Mouse (Mus musculus) C2C12 (cell line): ENCODE data around the gene Map3k14. TPM values are rescaled to one million over a fixed set of nuclear protein-coding genes. Genes with fewer than 3 reads are reported as not detected.

ENCODE experiments used
- H3K27me3 ChIP-seq: one replicate; pipeline ENCODE4 v1.6.1; 2011; ENCODE audit not compliant: control insufficient read depth, insufficient read depth, insufficient read length
- H3K36me3 ChIP-seq: one replicate; pipeline ENCODE4 v1.6.1; 2011; ENCODE audit not compliant: control insufficient read depth, insufficient read depth
- H3K4me3 ChIP-seq: one replicate; pipeline ENCODE4 v1.5.1; 2011; ENCODE audit warnings: mild to moderate bottlenecking, control low read depth; ENCODE audit not compliant: poor library complexity, insufficient read depth, severe bottlenecking
- H3K79me2 ChIP-seq: one replicate; pipeline ENCODE4 v1.6.1; 2011; ENCODE audit not compliant: control insufficient read depth, insufficient read depth
- H3K79me3 ChIP-seq: one replicate; pipeline ENCODE4 v1.6.1; 2011; ENCODE audit warnings: low read depth, control low read depth
- H3ac ChIP-seq: one replicate; pipeline ENCODE3; 2011; ENCODE audit warnings: low read depth; ENCODE audit not compliant: control insufficient read depth, insufficient read length
- CEBPB ChIP-seq: IDR thresholded peaks from one replicate; pipeline ENCODE4 v1.6.1; 2011; ENCODE audit warnings: low read depth, mild to moderate bottlenecking, control low read depth, moderate library complexity
- CTCF ChIP-seq: IDR thresholded peaks from one replicate; pipeline ENCODE4 v1.5.1; 2011; ENCODE audit not compliant: control insufficient read depth, insufficient read depth, insufficient read length
- FOSL1 ChIP-seq: IDR thresholded peaks from one replicate; pipeline ENCODE4 v1.8.0; 2011; ENCODE audit warnings: mild to moderate bottlenecking, low read length; ENCODE audit not compliant: poor library complexity, insufficient read depth, severe bottlenecking
- MAX ChIP-seq: IDR thresholded peaks from one replicate; pipeline ENCODE4 v1.6.1; 2011; ENCODE audit warnings: mild to moderate bottlenecking, control low read depth
- MYOD1 ChIP-seq: IDR thresholded peaks from one replicate; pipeline ENCODE4 v1.6.1; 2011; ENCODE audit warnings: low read depth; ENCODE audit not compliant: control insufficient read depth, insufficient read length
- MYOG ChIP-seq: IDR thresholded peaks from one replicate; pipeline ENCODE4 v1.6.1; 2011; ENCODE audit not compliant: control insufficient read depth, insufficient read length; ENCODE audit errors: extremely low read depth
- USF1 ChIP-seq: IDR thresholded peaks from one replicate; pipeline ENCODE4 v1.6.1; 2011; ENCODE audit warnings: low read depth, mild to moderate bottlenecking, control low read depth, moderate library complexity
- polyA plus RNA-seq: library from polyadenylated mRNA; unstranded; fragments of >200 nt; fragmentation: generic; extraction: Trizol; gene quantifications from one replicate; pipeline ENCODE4 v1.2.1, GENCODE M21; 2012; ENCODE audit warnings: missing spikeins

Gene Map3k14
- polyA plus RNA-seq, 1 experiment: 9.7 TPM

DNA sequence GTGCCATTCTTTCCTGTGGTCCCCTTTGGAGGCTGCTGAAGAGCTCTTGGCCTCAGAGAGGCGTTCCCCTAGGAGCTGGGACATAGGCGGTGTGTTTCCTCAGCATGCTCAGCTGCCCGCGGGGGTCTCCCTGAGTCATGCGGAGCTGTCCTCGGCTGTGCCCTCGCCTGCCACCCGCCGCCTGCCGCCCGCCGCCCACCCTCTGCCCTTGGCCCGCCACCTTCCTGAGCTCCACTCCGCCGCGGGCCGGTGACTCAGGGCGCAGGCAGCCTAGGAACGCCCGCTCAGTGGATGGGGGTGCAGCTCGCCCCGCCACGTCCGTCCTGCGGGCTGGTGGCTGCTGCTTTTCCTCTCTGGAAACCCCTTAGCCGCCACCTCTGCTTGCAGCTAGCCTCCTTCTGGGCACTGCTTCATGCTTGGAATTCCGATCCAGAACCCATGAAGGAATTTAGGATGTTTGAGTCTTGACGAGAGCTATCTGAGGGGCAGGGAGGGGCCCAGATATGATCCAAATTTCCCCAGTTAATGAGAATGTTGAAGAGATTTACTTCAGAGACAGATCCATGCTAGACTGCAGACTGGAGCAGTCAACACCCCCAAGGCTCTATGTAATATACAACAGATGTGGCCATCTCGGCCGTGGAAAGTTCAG lies 44.8 kb upstream of the Map3k14 start:
- H3K27me3 ChIP-seq: no peaks in the 10 kb centered on the region
- TF ChIP-seq MAX (peak; percentile 55), FOSL1 (peak; percentile 42), CTCF (no peak), MYOG (no peak), CEBPB (no peak), USF1 (no peak), MYOD1 (peak; percentile 53)
- no peak overlapping the region for H3K4me3 ChIP-seq
- no peaks in the 10 kb centered on the region for H3K79me2 ChIP-seq
- no peaks in the 10 kb centered on the region for H3K36me3 ChIP-seq
- H3ac ChIP-seq: peak overlapping the region; percentile 41
- H3K79me3 ChIP-seq: no peaks in the 10 kb centered on the region

- H3K4me3 ChIP-seq: no peak overlapping the region
- TF ChIP-seq FOSL1 (no peak), USF1 (no peak), MYOG (no peak), MYOD1 (no peak), MAX (no peak), CTCF (no peak), CEBPB (no peak)
- no peak overlapping the region for H3ac ChIP-seq
- H3K27me3 ChIP-seq: no peaks in the 10 kb centered on the region
- no peaks in the 10 kb centered on the region for H3K79me2 ChIP-seq
- H3K36me3 ChIP-seq: no peaks in the 10 kb centered on the region
- no peaks in the 10 kb centered on the region for H3K79me3 ChIP-seq
Observed at GRCm38 (mm10) chr11:103309956-103310574, 42.8 kb upstream of the Map3k14 start.

DNA sequence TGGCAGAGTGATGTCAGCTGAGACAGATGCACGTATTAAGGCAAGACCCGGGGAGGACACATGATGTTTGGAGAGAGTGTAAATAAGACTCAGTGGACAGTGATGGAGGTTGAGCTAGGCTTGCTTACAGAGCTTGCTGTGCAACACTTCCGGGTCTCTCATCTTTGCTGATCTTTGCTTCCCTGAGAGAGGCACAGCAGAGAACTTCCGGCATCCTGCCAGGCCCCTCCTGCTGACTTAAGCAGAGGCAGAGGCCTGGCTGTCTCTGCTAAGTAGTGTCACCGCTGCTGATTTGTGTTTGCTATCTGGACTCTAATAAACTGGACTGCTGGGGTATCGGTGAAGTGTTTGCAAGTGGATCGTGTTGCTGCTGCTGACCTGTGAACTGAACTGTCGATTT lies 40.6 kb upstream of the Map3k14 start:
- Histone ChIP-seq H3K79me3 (no peaks in the 10 kb centered on the region), H3K27me3 (no peaks in the 10 kb centered on the region), H3K4me3 (no peak overlapping the region), H3ac (no peak overlapping the region), H3K79me2 (no peaks in the 10 kb centered on the region), H3K36me3 (no peaks in the 10 kb centered on the region)
- no peak for TF ChIP-seq MYOD1
- TF ChIP-seq CTCF: no peak
- TF ChIP-seq MYOG: no peak
- no peak for TF ChIP-seq MAX

GRCm38 (mm10) chr11:103304525-103304924 lies 37.3 kb upstream of the Map3k14 start:
- H3K79me2 ChIP-seq: no peaks in the 10 kb centered on the region
- TF ChIP-seq USF1 (peak; percentile 17), CTCF (no peak)
- no peak overlapping the region for H3K4me3 ChIP-seq
- H3K79me3 ChIP-seq: no peaks in the 10 kb centered on the region
- H3K27me3 ChIP-seq: no peaks in the 10 kb centered on the region
- no peak overlapping the region for H3ac ChIP-seq
- no peaks in the 10 kb centered on the region for H3K36me3 ChIP-seq

- Histone ChIP-seq H3ac (no peak overlapping the region), H3K36me3 (no peaks in the 10 kb centered on the region), H3K27me3 (no peaks in the 10 kb centered on the region), H3K4me3 (no peak overlapping the region), H3K79me2 (no peaks in the 10 kb centered on the region), H3K79me3 (no peaks in the 10 kb centered on the region)
- no peak for TF ChIP-seq USF1
- TF ChIP-seq CTCF: no peak
- no peak for TF ChIP-seq MYOD1
Observed at GRCm38 (mm10) chr11:103294772-103295171, 27.5 kb upstream of the Map3k14 start.

DNA sequence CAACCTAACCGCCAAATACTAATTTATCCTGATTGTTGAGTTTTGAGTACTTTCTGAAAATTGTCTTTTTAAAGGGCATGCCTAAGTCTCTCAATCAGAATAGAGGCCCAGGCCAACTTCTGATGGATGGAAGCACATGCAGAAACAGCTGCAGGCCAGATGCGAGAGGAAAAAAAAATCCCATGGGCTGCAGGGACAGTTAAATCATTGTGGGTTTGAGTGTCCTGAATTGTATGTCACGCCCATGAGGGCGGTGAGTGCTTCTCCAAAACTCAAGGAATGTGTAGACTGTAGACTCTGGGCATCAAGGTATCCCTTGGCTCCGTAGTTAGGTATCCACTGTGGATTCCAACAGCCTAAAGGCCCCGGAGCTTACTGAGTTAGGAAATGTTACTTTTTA lies 26.8 kb upstream of the Map3k14 start:
- TF ChIP-seq MYOG: no peak
- no peak for TF ChIP-seq CEBPB
- no peak for TF ChIP-seq CTCF
- peak; percentile 99 for TF ChIP-seq MYOD1
- TF ChIP-seq MAX: peak; percentile 80
- TF ChIP-seq USF1: no peak
- TF ChIP-seq FOSL1: no peak
- Histone ChIP-seq H3K79me2 (no peaks in the 10 kb centered on the region), H3K4me3 (no peak overlapping the region), H3K27me3 (no peaks in the 10 kb centered on the region), H3K79me3 (no peaks in the 10 kb centered on the region), H3K36me3 (no peaks in the 10 kb centered on the region), H3ac (no peak overlapping the region)
